Mouse (Mus musculus) erythroblast, embryonic 14.5 days (primary cell): ENCODE measurements around the gene Klhl7. TPM values are rescaled to one million over a fixed set of nuclear protein-coding genes. Genes with fewer than 3 reads are reported as not detected.

ENCODE experiments used
- H3K27me3 ChIP-seq: 2 replicates; pipeline ENCODE4 v1.6.1; 2012; ENCODE audit warnings: inconsistent platforms; ENCODE audit not compliant: control insufficient read depth
- H3K36me3 ChIP-seq: 2 replicates; pipeline ENCODE4 v1.6.1; 2012; ENCODE audit warnings: mild to moderate bottlenecking, inconsistent platforms; ENCODE audit not compliant: control insufficient read depth
- H3K4me1 ChIP-seq: 2 replicates; pipeline ENCODE4 v1.6.1; 2012; ENCODE audit warnings: inconsistent platforms; ENCODE audit not compliant: control insufficient read depth
- H3K4me3 ChIP-seq: replicated peaks from 2 replicates; pipeline ENCODE3; 2012; ENCODE audit warnings: moderate library complexity, mild to moderate bottlenecking, inconsistent platforms
- H3K9me3 ChIP-seq: 2 replicates; pipeline ENCODE4 v1.6.1; 2012; ENCODE audit warnings: low read length, inconsistent platforms, mixed read lengths; ENCODE audit not compliant: control insufficient read depth
- GATA1 ChIP-seq: IDR thresholded peaks from 2 replicates; pipeline ENCODE4 v1.6.1; 2012; ENCODE audit warnings: low read length, inconsistent platforms, mixed read lengths
- TAL1 ChIP-seq: IDR thresholded peaks from 3 replicates; pipeline ENCODE4 v1.6.1; 2012; ENCODE audit warnings: low read length, inconsistent platforms, mixed read lengths
- polyA plus RNA-seq: library from polyadenylated mRNA; stranded (reverse); fragments of >175 nt; gene quantifications from 2 replicates; pipeline ENCODE4 v1.2.3, GENCODE M21; 2012

Klhl7 gene
- polyA plus RNA-seq, 1 experiment = 0.42 TPM

GRCm38 (mm10) chr5:24152199-24152598, 51.8 kb downstream of the Klhl7 start:
- Histone ChIP-seq H3K4me1 (peaks cover 12% of the 10 kb centered on the region), H3K9me3 (no peaks in the 10 kb centered on the region), H3K36me3 (peaks cover 76% of the 10 kb centered on the region), H3K27me3 (no peaks in the 10 kb centered on the region), H3K4me3 (no peak overlapping the region)
- no peak for TF ChIP-seq TAL1
- TF ChIP-seq GATA1 = 0 out of 2 replicates have a peak, but pooled peaks have one; percentile 25

DNA sequence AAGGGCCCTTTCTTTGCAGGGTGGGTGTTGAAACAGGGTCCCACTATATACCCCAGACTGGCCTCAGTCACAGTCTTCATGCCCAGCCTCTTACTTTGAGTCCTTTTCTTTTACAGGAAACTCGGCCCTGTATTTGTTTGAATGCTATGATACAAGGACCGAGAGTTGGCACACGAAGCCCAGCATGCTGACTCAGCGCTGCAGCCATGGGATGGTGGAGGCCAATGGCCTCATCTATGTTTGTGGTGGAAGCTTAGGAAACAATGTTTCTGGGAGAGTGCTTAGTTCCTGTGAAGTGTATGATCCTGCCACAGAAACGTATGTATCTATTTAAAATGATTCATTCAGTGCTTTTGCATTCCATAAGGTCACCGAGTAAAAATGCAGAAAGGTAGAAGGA, 56.4 kb downstream of the Klhl7 start:
- TF ChIP-seq GATA1 (no peak), TAL1 (no peak)
- H3K9me3 ChIP-seq = no peaks in the 10 kb centered on the region
- peaks cover 8% of the 10 kb centered on the region for H3K4me1 ChIP-seq
- peaks cover 76% of the 10 kb centered on the region for H3K36me3 ChIP-seq
- no peak overlapping the region for H3K4me3 ChIP-seq
- H3K27me3 ChIP-seq = no peaks in the 10 kb centered on the region

DNA sequence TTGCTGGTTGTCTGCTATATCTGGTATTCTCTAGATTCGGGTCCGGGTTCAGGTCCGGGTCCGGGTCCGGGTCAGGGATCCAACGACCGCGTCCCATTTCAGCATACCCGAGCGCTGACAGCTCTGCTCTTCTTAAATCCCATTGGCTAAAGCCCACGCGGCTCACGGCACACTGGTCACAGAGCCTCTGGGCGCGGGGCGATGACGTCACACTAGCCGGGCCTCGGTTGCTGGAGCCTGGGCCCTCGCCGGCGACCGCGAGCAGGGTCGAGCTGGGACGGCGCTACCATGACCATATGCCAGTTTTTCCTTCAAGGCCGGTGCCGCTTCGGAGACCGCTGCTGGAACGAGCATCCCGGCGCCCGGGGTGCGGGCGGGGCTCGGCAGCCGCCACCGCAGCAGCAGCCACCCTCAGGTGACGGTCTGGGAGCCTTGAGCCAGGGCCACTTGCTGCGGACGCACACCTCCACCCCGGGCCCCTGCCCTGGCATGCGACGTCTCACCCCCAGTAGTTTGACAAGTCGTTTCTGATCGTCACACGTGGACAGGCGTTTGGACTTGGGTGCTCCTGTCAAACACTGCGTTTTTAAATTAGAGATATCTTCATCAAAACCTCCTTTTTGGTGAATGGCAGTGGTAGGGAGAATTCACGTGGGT, 64.5 kb downstream of the Klhl7 start, which contains the start of gene Nupl2:
Gene Nupl2, plus strand, starts transcription at position 175 of the 657 bp plus-strand sequence.
- no peaks in the 10 kb centered on the region for H3K27me3 ChIP-seq
- no peaks in the 10 kb centered on the region for H3K9me3 ChIP-seq
- H3K36me3 ChIP-seq = peaks cover 33% of the 10 kb centered on the region
- peaks cover 21% of the 10 kb centered on the region for H3K4me1 ChIP-seq
- H3K4me3 ChIP-seq = peak within 1 kb of the TSS; percentile 92
- TF ChIP-seq TAL1 (no peak), GATA1 (no peak)

DNA sequence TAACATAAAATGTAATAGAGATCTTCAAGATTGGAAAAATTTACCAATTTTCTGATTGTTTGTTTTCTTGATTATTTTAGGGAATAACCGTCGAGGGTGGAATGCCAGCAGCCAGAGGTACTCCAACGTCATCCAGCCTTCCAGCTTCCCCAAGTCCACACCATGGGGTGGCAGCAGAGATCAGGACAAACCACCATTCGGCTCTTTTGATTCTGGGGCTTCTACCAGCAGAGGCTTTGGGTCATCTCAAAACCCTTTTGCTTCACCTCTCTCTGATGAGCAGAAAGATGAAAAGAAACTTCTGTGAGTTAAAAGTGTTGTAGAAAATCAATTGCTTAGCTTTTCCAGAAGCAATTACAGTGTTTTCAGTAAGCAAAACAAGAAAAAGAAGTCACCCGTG, 66.9 kb downstream of the Klhl7 start:
- H3K9me3 ChIP-seq = no peaks in the 10 kb centered on the region
- peaks cover 35% of the 10 kb centered on the region for H3K36me3 ChIP-seq
- peaks cover 21% of the 10 kb centered on the region for H3K4me1 ChIP-seq
- H3K4me3 ChIP-seq = no peak overlapping the region
- TF ChIP-seq GATA1 (no peak), TAL1 (no peak)
- no peaks in the 10 kb centered on the region for H3K27me3 ChIP-seq

DNA sequence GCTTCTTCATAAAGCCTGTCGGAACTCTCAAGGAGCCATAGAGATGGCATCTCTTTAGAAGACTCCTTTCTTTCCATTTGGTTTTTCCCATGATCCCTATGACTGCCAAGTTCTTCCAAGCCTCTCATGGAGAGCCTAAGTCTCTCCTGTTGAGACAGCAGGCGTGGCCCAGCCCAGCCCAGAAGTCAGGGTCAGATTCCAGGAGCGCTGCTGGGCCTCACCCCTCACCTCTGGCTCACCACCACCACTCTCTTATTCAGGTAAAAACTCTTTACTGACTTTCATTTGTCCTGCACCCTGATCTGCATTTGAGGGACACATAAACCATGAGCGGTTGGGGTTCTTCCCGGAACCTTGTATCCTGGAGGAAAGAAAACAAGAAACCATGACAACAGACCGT, 69.5 kb downstream of the Klhl7 start:
- Histone ChIP-seq H3K36me3 (peaks cover 46% of the 10 kb centered on the region), H3K4me3 (no peak overlapping the region), H3K27me3 (no peaks in the 10 kb centered on the region), H3K4me1 (peaks cover 11% of the 10 kb centered on the region), H3K9me3 (no peaks in the 10 kb centered on the region)
- TF ChIP-seq TAL1 = no peak
- no peak for TF ChIP-seq GATA1

DNA sequence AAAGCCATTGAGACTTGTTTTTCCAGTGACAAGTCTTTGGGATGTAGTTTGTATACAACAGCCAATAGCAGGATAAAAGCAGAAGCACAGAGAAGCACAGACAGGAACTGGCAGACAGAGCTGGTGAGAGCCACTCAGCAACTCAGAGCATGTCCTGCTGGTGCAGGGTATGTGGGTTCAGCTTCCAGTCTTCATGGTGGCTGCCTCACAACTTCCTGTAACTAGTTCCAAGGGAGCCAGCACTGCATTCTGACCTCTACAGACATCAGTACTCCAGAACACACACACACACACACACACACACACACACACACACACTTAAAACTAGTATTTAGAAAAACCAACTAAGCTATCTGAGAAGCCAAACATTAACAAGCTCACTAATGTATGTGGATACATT, 71.7 kb downstream of the Klhl7 start:
- no peaks in the 10 kb centered on the region for H3K9me3 ChIP-seq
- no peak overlapping the region for H3K4me3 ChIP-seq
- TF ChIP-seq TAL1 (no peak), GATA1 (no peak)
- no peaks in the 10 kb centered on the region for H3K27me3 ChIP-seq
- H3K36me3 ChIP-seq = peaks cover 54% of the 10 kb centered on the region
- H3K4me1 ChIP-seq = no peaks in the 10 kb centered on the region

GRCm38 (mm10) chr5:24181514-24182295, 81.3 kb downstream of the Klhl7 start:
- no peaks in the 10 kb centered on the region for H3K9me3 ChIP-seq
- H3K4me3 ChIP-seq = no peak overlapping the region
- no peaks in the 10 kb centered on the region for H3K4me1 ChIP-seq
- TF ChIP-seq GATA1 (no peak), TAL1 (no peak)
- peaks cover 54% of the 10 kb centered on the region for H3K36me3 ChIP-seq
- no peaks in the 10 kb centered on the region for H3K27me3 ChIP-seq

DNA sequence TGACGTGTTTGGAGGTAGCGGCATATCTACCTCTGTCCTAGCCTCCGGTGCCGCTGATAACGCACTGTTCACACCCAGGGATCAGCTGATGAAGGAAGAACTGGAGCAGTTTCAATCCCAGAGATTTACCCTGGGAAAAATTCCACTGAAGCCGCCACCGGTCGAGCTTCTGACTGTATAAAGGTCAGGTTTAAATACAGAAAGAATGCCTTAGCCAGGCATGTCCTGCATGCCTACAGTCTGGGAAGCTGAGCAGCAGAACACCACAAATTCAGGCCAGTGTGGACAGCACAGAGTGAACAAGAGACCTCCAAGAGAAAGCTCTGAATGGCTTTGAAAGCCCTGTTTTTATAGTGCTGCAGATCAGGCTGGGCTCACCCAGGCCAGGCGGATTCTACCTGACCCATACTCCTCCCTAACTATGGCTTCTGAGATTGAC, 81.9 kb downstream of the Klhl7 start:
- peaks cover 51% of the 10 kb centered on the region for H3K36me3 ChIP-seq
- H3K4me1 ChIP-seq = no peaks in the 10 kb centered on the region
- no peak overlapping the region for H3K4me3 ChIP-seq
- TF ChIP-seq GATA1 (no peak), TAL1 (no peak)
- no peaks in the 10 kb centered on the region for H3K27me3 ChIP-seq
- H3K9me3 ChIP-seq = peaks cover 2% of the 10 kb centered on the region; the same call in 1 of the 2 replicates

GRCm38 (mm10) chr5:24183096-24183495, 82.7 kb downstream of the Klhl7 start:
- Histone ChIP-seq H3K4me1 (no peaks in the 10 kb centered on the region), H3K36me3 (peaks cover 44% of the 10 kb centered on the region), H3K4me3 (no peak overlapping the region), H3K27me3 (no peaks in the 10 kb centered on the region), H3K9me3 (peaks cover 2% of the 10 kb centered on the region; the same call in 1 of the 2 replicates)
- TF ChIP-seq GATA1 (no peak), TAL1 (no peak)
